Mouse (Mus musculus): ENCODE measurements around the gene Pfdn6. TPM values are rescaled to one million over a fixed set of nuclear protein-coding genes. Genes with fewer than 3 reads are reported as not detected.
"Not testable (repeated sequence)": the region's sequence is repeated elsewhere in the genome, so short reads cannot be mapped to it uniquely, and the experiment has no call there.

Gene Pfdn6
- polyA plus RNA-seq, 1 experiment from 2014 or later = 151 TPM

- H3K27ac ChIP-seq (ENCODE audit: low read length); H3K9ac ChIP-seq (ENCODE audit: low read length); H3K4me3 ChIP-seq (ENCODE audit: low read length); H3K4me2 ChIP-seq (ENCODE audit: low read depth, low read length); H3K4me1 ChIP-seq (replicated peaks; ENCODE audit: control insufficient read depth, insufficient read depth, low read length); H3K9me3 ChIP-seq (ENCODE audit: control insufficient read depth, low read length); ATAC-seq (ENCODE audit: low read depth); H3K27me3 ChIP-seq (ENCODE audit: control insufficient read depth, insufficient read depth, low read depth, low read length); H3K36me3 ChIP-seq (ENCODE audit: control insufficient read depth, insufficient read depth, low read length): not testable (repeated sequence)
- 62% methylated on average over 4 of the region's 4 CpGs for WGBS
These were observed 47.1 kb downstream of the Pfdn6 start for GRCm38 (mm10) chr17:33893011-33893410.

- ATAC-seq (ENCODE audit: low read depth) = no peak
- 24% methylated on average over 7 of the region's 7 CpGs for WGBS
- Histone ChIP-seq H3K27me3 (ENCODE audit: control insufficient read depth, insufficient read depth, low read depth, low read length) (no peaks in the 10 kb centered on the region), H3K4me1 (replicated peaks; ENCODE audit: control insufficient read depth, insufficient read depth, low read length) (peaks cover 9% of the 10 kb centered on the region), H3K27ac (ENCODE audit: low read length) (no peak overlapping the region), H3K4me3 (ENCODE audit: low read length) (no peak overlapping the region), H3K9ac (ENCODE audit: low read length) (no peak overlapping the region), H3K36me3 (ENCODE audit: control insufficient read depth, insufficient read depth, low read length) (no peaks in the 10 kb centered on the region), H3K9me3 (ENCODE audit: control insufficient read depth, low read length) (no peaks in the 10 kb centered on the region), H3K4me2 (ENCODE audit: low read depth, low read length) (no peak overlapping the region)
These were observed 47.7 kb downstream of the Pfdn6 start for GRCm38 (mm10) chr17:33892429-33892828.

DNA sequence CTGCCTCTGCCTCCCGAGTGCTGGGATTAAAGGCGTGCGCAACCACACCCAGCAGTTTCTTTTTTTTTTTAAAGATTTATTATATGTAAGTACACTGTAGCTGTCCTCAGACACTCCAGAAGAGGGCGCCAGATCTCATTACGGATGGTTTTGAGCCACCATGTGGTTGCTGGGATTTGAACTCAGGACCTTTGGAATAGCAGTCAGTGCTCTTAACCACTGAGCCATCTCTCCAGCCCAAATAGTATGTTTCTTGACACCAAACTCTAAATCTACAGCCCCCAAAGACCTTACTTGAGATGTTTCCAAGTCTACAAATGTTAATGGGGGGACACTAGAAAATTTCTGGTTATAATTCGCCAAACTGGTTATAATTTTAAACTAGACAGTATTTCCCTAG, 48.3 kb downstream of the Pfdn6 start:
- H3K36me3 ChIP-seq (ENCODE audit: control insufficient read depth, insufficient read depth, low read length); H3K27me3 ChIP-seq (ENCODE audit: control insufficient read depth, insufficient read depth, low read depth, low read length); H3K9ac ChIP-seq (ENCODE audit: low read length); H3K27ac ChIP-seq (ENCODE audit: low read length); H3K9me3 ChIP-seq (ENCODE audit: control insufficient read depth, low read length); H3K4me3 ChIP-seq (ENCODE audit: low read length); H3K4me2 ChIP-seq (ENCODE audit: low read depth, low read length); H3K4me1 ChIP-seq (replicated peaks; ENCODE audit: control insufficient read depth, insufficient read depth, low read length); ATAC-seq (ENCODE audit: low read depth): not testable (repeated sequence)
- 66% methylated on average over 6 of the region's 6 CpGs for WGBS

DNA sequence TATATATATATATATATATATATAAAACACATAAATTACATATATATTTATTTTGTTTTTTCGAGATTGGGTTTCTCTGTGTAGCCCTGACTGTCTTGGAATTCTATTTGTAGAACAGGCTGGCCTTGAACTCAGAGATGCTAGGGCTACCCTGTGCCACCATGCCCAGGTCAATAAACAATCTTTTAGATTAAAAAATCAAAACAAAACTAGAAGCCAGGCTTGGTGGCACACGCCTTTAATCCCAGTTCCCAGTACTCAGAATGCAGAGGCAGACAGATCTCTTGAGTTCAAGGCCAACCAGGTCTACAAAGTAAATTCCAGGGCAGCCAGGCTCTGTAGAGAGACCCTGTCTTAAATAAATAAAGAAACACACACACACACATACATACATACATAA, 48.8 kb downstream of the Pfdn6 start:
- WGBS = 60% methylated on average over 2 of the region's 2 CpGs
- H3K27ac ChIP-seq (ENCODE audit: low read length) = no peak overlapping the region
- ATAC-seq (ENCODE audit: low read depth) = no peak

DNA sequence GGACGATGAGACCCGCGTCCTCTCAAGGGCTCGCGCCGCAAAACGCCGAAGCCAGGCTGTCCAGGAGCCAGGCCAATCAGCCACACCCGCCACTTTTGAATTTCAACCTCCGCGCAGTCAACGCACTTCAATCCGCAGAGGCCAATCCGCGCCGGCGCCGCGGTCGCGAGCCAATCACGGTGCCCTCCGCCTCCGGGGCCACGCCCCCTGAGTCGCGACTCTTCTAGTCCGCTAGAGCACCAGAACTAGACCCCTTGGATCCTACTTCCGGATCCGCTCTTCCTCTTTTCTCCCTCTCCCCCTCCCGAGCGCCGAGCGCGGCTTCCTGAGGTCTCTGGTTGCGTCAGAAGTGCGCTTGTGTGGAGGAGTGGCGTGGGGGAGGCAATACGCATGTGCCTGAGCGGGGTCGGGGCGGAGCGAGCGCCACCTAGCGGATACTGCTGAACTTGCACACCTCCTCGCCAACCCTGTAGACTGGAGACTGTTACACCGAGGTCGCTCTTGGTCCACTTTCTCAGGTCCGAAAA, 49.5 kb downstream of the Pfdn6 start, which contains the start of gene Kifc1:
Gene Kifc1, minus strand, starts transcription at position 129 of the 527 bp plus-strand sequence.
- Histone ChIP-seq H3K4me3 (ENCODE audit: low read length) (peak within 1 kb of the TSS; percentile 65), H3K27ac (ENCODE audit: low read length) (peak within 1 kb of the TSS; percentile 51), H3K27me3 (ENCODE audit: control insufficient read depth, insufficient read depth, low read depth, low read length) (no peaks in the 10 kb centered on the region), H3K9me3 (ENCODE audit: control insufficient read depth, low read length) (no peaks in the 10 kb centered on the region), H3K9ac (ENCODE audit: low read length) (peak within 1 kb of the TSS; percentile 70), H3K4me2 (ENCODE audit: low read depth, low read length) (peak within 1 kb of the TSS; percentile 51), H3K4me1 (replicated peaks; ENCODE audit: control insufficient read depth, insufficient read depth, low read length) (peaks cover 9% of the 10 kb centered on the region), H3K36me3 (ENCODE audit: control insufficient read depth, insufficient read depth, low read length) (peaks cover 8% of the 10 kb centered on the region)
- under 1% methylated on average over 49 of the region's 49 CpGs for WGBS
- ATAC-seq (ENCODE audit: low read depth) = peak; percentile 99

More for the DNA sequence above, 48.8 kb downstream of the Pfdn6 start:
- H3K9me3 ChIP-seq (ENCODE audit: control insufficient read depth, low read length) = no peaks in the 10 kb centered on the region
- 0 out of 2 replicates have a peak, but pooled peaks cover under 1% of the 10 kb centered on the region for H3K36me3 ChIP-seq (ENCODE audit: control insufficient read depth, insufficient read depth, low read length)
- H3K4me3 ChIP-seq (ENCODE audit: low read length) = no peak overlapping the region
- peaks cover 9% of the 10 kb centered on the region for H3K4me1 ChIP-seq (replicated peaks; ENCODE audit: control insufficient read depth, insufficient read depth, low read length)
- no peak overlapping the region for H3K4me2 ChIP-seq (ENCODE audit: low read depth, low read length)
- no peaks in the 10 kb centered on the region for H3K27me3 ChIP-seq (ENCODE audit: control insufficient read depth, insufficient read depth, low read depth, low read length)
- H3K9ac ChIP-seq (ENCODE audit: low read length) = no peak overlapping the region

- not testable (repeated sequence) for H3K27me3 ChIP-seq (ENCODE audit: control insufficient read depth, insufficient read depth, low read depth, low read length); H3K9me3 ChIP-seq (ENCODE audit: control insufficient read depth, low read length); H3K4me1 ChIP-seq (replicated peaks; ENCODE audit: control insufficient read depth, insufficient read depth, low read length); H3K36me3 ChIP-seq (ENCODE audit: control insufficient read depth, insufficient read depth, low read length)
- H3K9ac ChIP-seq (ENCODE audit: low read length) = peak overlapping the region; percentile 70
- peak overlapping the region; percentile 51 for H3K4me2 ChIP-seq (ENCODE audit: low read depth, low read length)
- 0% methylated on average over 41 of the region's 44 CpGs for WGBS
- ATAC-seq (ENCODE audit: low read depth) = peak; percentile 26
- H3K4me3 ChIP-seq (ENCODE audit: low read length) = peak overlapping the region; percentile 65
- H3K27ac ChIP-seq (ENCODE audit: low read length) = peak overlapping the region; percentile 51
These were observed 50.1 kb downstream of the Pfdn6 start for GRCm38 (mm10) chr17:33889941-33890532.

Other genes with a start within 250 kb of the Pfdn6 start
- 61.8 and 72.0 TPM in 2 replicates for gene March2, start 221.7 kb downstream of the Pfdn6 start, polyA plus RNA-seq (2015; fragmentation: Nextera tagmentation; extraction: Ambion mirVana)
- 279 and 289 TPM in 2 replicates for gene Rab11b, start 179.8 kb downstream of the Pfdn6 start, polyA plus RNA-seq (2015; fragmentation: Nextera tagmentation; extraction: Ambion mirVana)
- 46.1 and 48.3 TPM in 2 replicates for gene Angptl4, start 158.5 kb downstream of the Pfdn6 start, polyA plus RNA-seq (2015; fragmentation: Nextera tagmentation; extraction: Ambion mirVana)
- 78.8 and 89.6 TPM in 2 replicates for gene Kank3, start 129.8 kb downstream of the Pfdn6 start, polyA plus RNA-seq (2015; fragmentation: Nextera tagmentation; extraction: Ambion mirVana)
- gene Rps28, start 115.8 kb downstream of the Pfdn6 start, polyA plus RNA-seq (2015; fragmentation: Nextera tagmentation; extraction: Ambion mirVana) = 929 and 1,039 TPM in 2 replicates
- 482 and 489 TPM in 2 replicates for gene Ndufa7, start 115.8 kb downstream of the Pfdn6 start, polyA plus RNA-seq (2015; fragmentation: Nextera tagmentation; extraction: Ambion mirVana)
- 63.4 and 67.1 TPM in 2 replicates for gene Cd320, start 97.3 kb downstream of the Pfdn6 start, polyA plus RNA-seq (2015; fragmentation: Nextera tagmentation; extraction: Ambion mirVana)
- not detected in 2 replicates for gene Gm7029, start 66.5 kb downstream of the Pfdn6 start, polyA plus RNA-seq (2015; fragmentation: Nextera tagmentation; extraction: Ambion mirVana)
- gene Kifc1, start 49.7 kb downstream of the Pfdn6 start, polyA plus RNA-seq (2015; fragmentation: Nextera tagmentation; extraction: Ambion mirVana) = 8.8 and 9.6 TPM in 2 replicates
- gene Platr17, start 35.2 kb downstream of the Pfdn6 start, polyA plus RNA-seq (2015; fragmentation: Nextera tagmentation; extraction: Ambion mirVana) = 0.26 TPM in 1 of 2 replicates, not detected in the other
- gene Daxx, start 30.9 kb downstream of the Pfdn6 start, polyA plus RNA-seq (2015; fragmentation: Nextera tagmentation; extraction: Ambion mirVana) = 44.1 and 50.6 TPM in 2 replicates
- gene Tapbp, start 24.4 kb downstream of the Pfdn6 start, polyA plus RNA-seq (2015; fragmentation: Nextera tagmentation; extraction: Ambion mirVana) = 57.7 and 70.8 TPM in 2 replicates
- gene Zbtb22, start 24.4 kb downstream of the Pfdn6 start, polyA plus RNA-seq (2015; fragmentation: Nextera tagmentation; extraction: Ambion mirVana) = 17.8 and 18.7 TPM in 2 replicates
- gene Rgl2, start 10.8 kb downstream of the Pfdn6 start, polyA plus RNA-seq (2015; fragmentation: Nextera tagmentation; extraction: Ambion mirVana) = 49.5 and 51.7 TPM in 2 replicates
- gene Wdr46, start 317 bp upstream of the Pfdn6 start, polyA plus RNA-seq (2015; fragmentation: Nextera tagmentation; extraction: Ambion mirVana) = 20.2 and 20.6 TPM in 2 replicates
- 5.5 and 5.6 TPM in 2 replicates for gene B3galt4, start 11.1 kb upstream of the Pfdn6 start, polyA plus RNA-seq (2015; fragmentation: Nextera tagmentation; extraction: Ambion mirVana)
- gene Vps52, start 15.5 kb upstream of the Pfdn6 start, polyA plus RNA-seq (2015; fragmentation: Nextera tagmentation; extraction: Ambion mirVana) = 49.4 and 50.5 TPM in 2 replicates
- gene Rps18, start 15.7 kb upstream of the Pfdn6 start, polyA plus RNA-seq (2015; fragmentation: Nextera tagmentation; extraction: Ambion mirVana) = 1,739 and 1,825 TPM in 2 replicates
- gene H2-K1, start 60.0 kb upstream of the Pfdn6 start, polyA plus RNA-seq (2015; fragmentation: Nextera tagmentation; extraction: Ambion mirVana) = 55.5 and 83.8 TPM in 2 replicates
- gene Ring1, start 84.3 kb upstream of the Pfdn6 start, polyA plus RNA-seq (2015; fragmentation: Nextera tagmentation; extraction: Ambion mirVana) = 15.0 and 15.2 TPM in 2 replicates
- gene H2-Ke6, start 87.7 kb upstream of the Pfdn6 start, polyA plus RNA-seq (2015; fragmentation: Nextera tagmentation; extraction: Ambion mirVana) = 40.9 and 41.6 TPM in 2 replicates
- 188 and 191 TPM in 2 replicates for gene Slc39a7, start 91.3 kb upstream of the Pfdn6 start, polyA plus RNA-seq (2015; fragmentation: Nextera tagmentation; extraction: Ambion mirVana)
- gene Rxrb, start 91.5 kb upstream of the Pfdn6 start, polyA plus RNA-seq (2015; fragmentation: Nextera tagmentation; extraction: Ambion mirVana) = 49.6 and 49.9 TPM in 2 replicates
- gene Col11a2, start 99.1 kb upstream of the Pfdn6 start, polyA plus RNA-seq (2015; fragmentation: Nextera tagmentation; extraction: Ambion mirVana) = 2.6 and 3.7 TPM in 2 replicates
- gene H2-Oa, start 152.0 kb upstream of the Pfdn6 start, polyA plus RNA-seq (2015; fragmentation: Nextera tagmentation; extraction: Ambion mirVana) = 0.23 and 1.0 TPM in 2 replicates
- 11.8 and 12.7 TPM in 2 replicates for gene H2-DMa, start 179.2 kb upstream of the Pfdn6 start, polyA plus RNA-seq (2015; fragmentation: Nextera tagmentation; extraction: Ambion mirVana)
- gene Brd2, start 182.3 kb upstream of the Pfdn6 start, polyA plus RNA-seq (2015; fragmentation: Nextera tagmentation; extraction: Ambion mirVana) = 97.8 and 100 TPM in 2 replicates
- gene H2-DMb2, start 203.0 kb upstream of the Pfdn6 start, polyA plus RNA-seq (2015; fragmentation: Nextera tagmentation; extraction: Ambion mirVana) = 1.6 and 2.1 TPM in 2 replicates
- gene H2-DMb1, start 212.7 kb upstream of the Pfdn6 start, polyA plus RNA-seq (2015; fragmentation: Nextera tagmentation; extraction: Ambion mirVana) = 3.7 and 6.2 TPM in 2 replicates
- 7.2 and 9.7 TPM in 2 replicates for gene Tap1, start 247.2 kb upstream of the Pfdn6 start, polyA plus RNA-seq (2015; fragmentation: Nextera tagmentation; extraction: Ambion mirVana)
- 8.8 and 12.8 TPM in 2 replicates for gene Psmb9, start 247.4 kb upstream of the Pfdn6 start, polyA plus RNA-seq (2015; fragmentation: Nextera tagmentation; extraction: Ambion mirVana)